Mouse (Mus musculus) liver, postnatal 0 days (tissue): Measurements from ENCODE around the gene Rnf144b. TPM values are rescaled to one million over a fixed set of nuclear protein-coding genes. Genes with fewer than 3 reads are reported as not detected.

Source experiments
- ATAC-seq: fragments of 200-750 bp; cut with Nextera tagmentation; 2 replicates; pipeline ENCODE4 v1.8.0; 2017; ENCODE audit warnings: mild to moderate bottlenecking, moderate library complexity
- DNase-seq: peaks from one replicate; pipeline ENCODE4 v3.0.0-alpha.2; 2016
- H3K27ac ChIP-seq: fragments of 300-500 bp; sonication (generic); 2 replicates; pipeline ENCODE4 v1.5.1; 2014; ENCODE audit warnings: antibody characterized with exemption, moderate library complexity, mild to moderate bottlenecking, low read depth
- H3K27me3 ChIP-seq: fragments of 300-500 bp; sonication (generic); 2 replicates; pipeline ENCODE4 v1.6.1; 2014; ENCODE audit warnings: low read length, control low read depth, mixed read lengths; ENCODE audit not compliant: insufficient read depth
- H3K36me3 ChIP-seq: fragments of 300-500 bp; sonication (generic); replicated peaks from 2 replicates; pipeline ENCODE4 v1.6.1; 2014; ENCODE audit warnings: mild to moderate bottlenecking, control low read depth, low read length, moderate library complexity, mixed read lengths; ENCODE audit not compliant: insufficient read depth
- H3K4me1 ChIP-seq: fragments of 300-500 bp; sonication (generic); 2 replicates; pipeline ENCODE4 v1.6.1; 2014; ENCODE audit warnings: antibody characterized with exemption, mild to moderate bottlenecking, control low read depth; ENCODE audit not compliant: insufficient read depth
- H3K4me2 ChIP-seq: fragments of 300-500 bp; sonication (generic); 2 replicates; pipeline ENCODE4 v1.6.1; 2014; ENCODE audit warnings: low read depth, mild to moderate bottlenecking, low read length, moderate library complexity, mixed read lengths
- H3K4me3 ChIP-seq: fragments of 300-500 bp; sonication (generic); 2 replicates; pipeline ENCODE4 v1.5.1; 2014; ENCODE audit warnings: low read depth, low read length
- H3K9ac ChIP-seq: fragments of 300-500 bp; sonication (generic); replicated peaks from 2 replicates; pipeline ENCODE4 v1.6.1; 2014; ENCODE audit warnings: mild to moderate bottlenecking, moderate library complexity
- H3K9me3 ChIP-seq: fragments of 300-500 bp; sonication (generic); 2 replicates; pipeline ENCODE4 v1.6.1; 2016; ENCODE audit warnings: mild to moderate bottlenecking, control low read depth, low read length, mixed read lengths
- CTCF ChIP-seq: sonication (generic); IDR thresholded peaks from 2 replicates; pipeline ENCODE4 v1.5.1; 2016; ENCODE audit warnings: antibody characterized with exemption, low read depth
- EP300 ChIP-seq: IDR thresholded peaks from 2 replicates; pipeline ENCODE4 v1.6.1; 2016; ENCODE audit warnings: antibody characterized with exemption, low read depth, mild to moderate bottlenecking
- WGBS: fragments of 180-500 bp; shearing (Covaris S2); extraction: QIAGEN DNeasy Blood & Tissue Kit; methylation state at CpG from one replicate; pipeline ENCODE4 v1.1.7; 2014; ENCODE audit not compliant: insufficient replicate concordance; 5-methylcytosine and 5-hydroxymethylcytosine counted together
- polyA plus RNA-seq: library from polyadenylated mRNA; unstranded; fragments of >200 nt; fragmentation: Nextera tagmentation; extraction: Ambion mirVana; gene quantifications from 2 replicates; pipeline ENCODE4 v1.2.1, GENCODE M21; 2015

Rnf144b gene
- 4.3 and 6.3 TPM in 2 replicates for polyA plus RNA-seq

DNA sequence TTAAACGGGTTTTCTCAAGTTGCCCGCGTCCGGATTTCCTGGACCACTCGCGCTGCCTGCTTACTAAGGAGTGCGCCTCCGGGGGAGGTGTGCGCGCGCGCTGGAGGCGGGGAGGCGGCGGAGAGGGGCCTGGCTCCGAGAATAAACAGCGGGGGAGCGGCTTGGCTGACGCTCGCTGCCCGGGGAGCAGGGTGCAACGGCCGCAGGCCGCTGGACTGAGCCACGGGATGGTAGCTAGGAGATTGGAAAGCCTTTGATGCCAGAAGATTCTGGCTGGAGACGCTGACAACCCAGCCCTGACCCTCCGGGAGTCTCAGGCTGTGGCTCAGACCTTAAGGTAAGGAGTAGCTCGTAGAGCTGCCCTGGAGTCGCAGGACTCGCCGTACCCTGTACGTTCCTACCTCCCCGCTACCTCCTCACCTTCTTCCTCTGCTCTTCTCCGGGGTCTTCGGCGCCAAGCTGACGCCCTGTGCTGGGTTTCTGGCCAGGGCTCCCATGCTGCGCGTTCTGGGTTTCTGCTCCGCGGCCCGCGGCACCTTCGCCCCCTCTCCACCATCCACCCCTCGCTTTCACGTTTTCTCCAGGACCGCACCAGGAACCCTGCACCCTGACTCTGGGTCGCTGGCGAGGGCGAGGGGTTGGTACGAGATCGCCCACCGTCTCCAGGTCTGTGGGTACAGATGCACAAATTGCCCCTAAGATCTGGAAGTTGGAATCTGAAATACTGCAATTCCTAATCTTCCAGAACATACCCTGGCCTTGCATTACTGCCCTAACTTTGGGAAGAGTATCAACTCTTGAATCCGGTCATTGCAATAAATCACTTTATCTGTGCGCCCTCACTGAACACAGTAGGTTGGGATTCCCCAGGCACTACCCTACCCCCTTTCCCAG is at the start of gene Rnf144b:
TSS of gene Rnf144b (plus strand) at position 120 of the 894 bp plus-strand sequence.
- peak; percentile 68 for DNase-seq
- Histone ChIP-seq H3K4me1 (peaks cover 5% of the 10 kb centered on the region), H3K27ac (peak within 1 kb of the TSS; percentile 65), H3K9me3 (no peaks in the 10 kb centered on the region), H3K9ac (peak within 1 kb of the TSS; percentile 66), H3K4me3 (peak within 1 kb of the TSS; percentile 44), H3K36me3 (no peaks in the 10 kb centered on the region), H3K27me3 (peaks cover 25% of the 10 kb centered on the region), H3K4me2 (peak within 1 kb of the TSS; percentile 84)
- TF ChIP-seq EP300 (no peak), CTCF (no peak)
- 2% methylated on average over 55 of the region's 55 CpGs for WGBS
- ATAC-seq = peak; percentile 68

DNA sequence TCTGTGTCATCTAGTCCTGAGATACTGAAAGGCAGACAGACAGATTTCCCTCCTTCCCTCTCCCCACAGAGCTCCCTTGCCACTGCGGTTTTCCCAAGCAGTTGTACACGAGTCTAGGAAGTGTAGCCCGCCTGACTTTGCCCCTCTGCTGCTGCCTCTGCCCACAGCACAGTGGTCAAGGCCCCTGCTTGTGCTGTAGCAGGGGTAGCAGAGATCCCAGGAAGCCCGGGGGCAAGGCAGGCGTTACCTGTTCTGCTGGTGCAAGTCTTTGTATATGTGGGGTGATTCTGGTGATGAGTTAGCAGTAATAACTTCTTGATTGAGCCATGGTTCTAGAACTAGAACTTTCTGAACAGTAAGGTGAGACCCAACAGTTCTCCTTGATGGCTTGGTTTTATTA is 46.3 kb upstream of the Rnf144b start:
- no peak overlapping the region for H3K4me2 ChIP-seq
- no peak for DNase-seq
- H3K4me3 ChIP-seq = no peak overlapping the region
- H3K36me3 ChIP-seq = peaks cover 13% of the 10 kb centered on the region
- no peak overlapping the region for H3K9ac ChIP-seq
- H3K27ac ChIP-seq = no peak overlapping the region
- H3K27me3 ChIP-seq = no peaks in the 10 kb centered on the region
- H3K4me1 ChIP-seq = peaks cover 8% of the 10 kb centered on the region; the same call in 1 of the 2 replicates
- TF ChIP-seq EP300 = no peak
- no peak for TF ChIP-seq CTCF
- no peaks in the 10 kb centered on the region for H3K9me3 ChIP-seq
- 69% methylated on average over 5 of the region's 5 CpGs for WGBS
- ATAC-seq = no peak

DNA sequence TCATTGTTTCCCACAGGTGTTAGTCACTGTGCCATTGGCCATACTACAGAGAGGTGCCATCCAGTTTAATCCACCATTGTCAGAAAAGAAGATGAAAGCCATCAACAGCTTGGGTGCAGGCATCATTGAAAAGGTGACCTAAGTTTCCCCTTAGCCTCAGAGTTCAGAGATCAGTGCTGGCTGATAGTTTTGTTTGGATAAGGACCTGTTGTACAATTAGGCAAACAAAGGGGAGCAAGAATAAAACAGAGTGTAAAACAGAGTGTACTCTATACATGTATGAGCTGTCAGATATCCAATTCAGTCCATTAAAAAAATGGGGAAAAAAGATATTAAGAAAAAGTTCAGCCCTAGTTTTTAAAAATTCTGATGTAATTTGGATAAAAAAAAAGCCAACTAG is 45.1 kb upstream of the Rnf144b start:
- Histone ChIP-seq H3K4me1 (peaks cover 8% of the 10 kb centered on the region; the same call in 1 of the 2 replicates), H3K27ac (peak overlapping the region; percentile 89), H3K9ac (no peak overlapping the region), H3K9me3 (no peaks in the 10 kb centered on the region), H3K36me3 (peaks cover 18% of the 10 kb centered on the region), H3K4me3 (no peak overlapping the region), H3K4me2 (no peak overlapping the region), H3K27me3 (no peaks in the 10 kb centered on the region)
- ATAC-seq = peak; percentile 94
- no peak for TF ChIP-seq EP300
- no peak for TF ChIP-seq CTCF
- no peak for DNase-seq

DNA sequence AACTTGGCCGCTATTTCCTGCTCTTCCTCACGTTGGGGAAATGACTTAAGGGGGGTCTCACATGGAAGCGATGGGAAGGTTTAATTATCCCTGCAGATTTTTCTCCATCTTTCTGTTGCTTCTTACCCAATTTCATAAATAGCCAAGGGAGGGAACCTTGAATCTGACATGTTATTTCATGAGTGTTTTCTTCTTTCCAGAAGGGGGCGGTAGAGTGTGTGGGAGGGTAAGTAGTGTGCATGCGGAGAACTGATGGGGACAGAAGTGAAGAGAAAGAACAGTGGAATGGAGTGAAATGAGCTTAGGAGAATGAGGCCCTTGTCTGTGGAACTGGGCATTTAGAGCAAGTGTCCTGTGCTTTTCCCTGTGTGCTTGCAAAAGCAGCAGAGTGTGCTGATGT is 43.7 kb upstream of the Rnf144b start:
- no peak overlapping the region for H3K27ac ChIP-seq
- no peak overlapping the region for H3K9ac ChIP-seq
- peaks cover 21% of the 10 kb centered on the region for H3K36me3 ChIP-seq
- WGBS = 74% methylated on average over 5 of the region's 5 CpGs
- peaks cover 8% of the 10 kb centered on the region; the same call in 1 of the 2 replicates for H3K4me1 ChIP-seq
- peak; percentile 62 for TF ChIP-seq CTCF
- TF ChIP-seq EP300 = no peak
- no peaks in the 10 kb centered on the region for H3K9me3 ChIP-seq
- H3K4me3 ChIP-seq = no peak overlapping the region
- ATAC-seq (no peak), DNase-seq (no peak)
- H3K27me3 ChIP-seq = no peaks in the 10 kb centered on the region
- H3K4me2 ChIP-seq = no peak overlapping the region

DNA sequence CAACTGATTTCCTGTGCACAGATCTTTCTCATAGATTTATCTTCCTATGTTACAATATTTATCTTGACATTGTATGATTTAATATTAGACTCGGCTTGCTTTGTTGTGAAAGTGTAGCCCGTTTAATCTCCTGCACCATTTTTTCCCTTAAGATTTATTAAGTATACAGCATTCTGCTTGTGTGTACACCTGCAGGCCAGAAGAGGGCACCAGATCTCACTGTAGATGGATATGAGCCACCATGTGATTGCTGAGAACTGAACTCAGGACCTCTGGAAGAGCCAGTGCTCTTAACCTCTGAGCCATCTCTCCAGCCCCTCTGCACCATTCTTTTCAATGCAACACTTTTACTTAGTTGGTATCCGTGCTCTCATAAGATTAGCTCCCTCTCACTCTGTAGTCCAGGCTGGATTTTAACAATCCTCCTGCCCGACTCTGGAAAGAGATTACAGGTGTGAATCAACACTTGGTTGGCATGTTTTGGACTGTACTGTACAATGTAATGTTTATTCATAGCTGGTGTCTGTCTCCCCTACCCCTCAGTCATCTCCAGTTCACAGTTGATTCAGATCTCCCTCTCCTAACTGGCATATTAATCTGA is 41.5 kb upstream of the Rnf144b start:
- H3K4me2 ChIP-seq = no peak overlapping the region
- peaks cover 33% of the 10 kb centered on the region for H3K36me3 ChIP-seq
- 87% methylated on average over 4 of the region's 4 CpGs for WGBS
- H3K27me3 ChIP-seq = no peaks in the 10 kb centered on the region
- no peak overlapping the region for H3K4me3 ChIP-seq
- no peak overlapping the region for H3K27ac ChIP-seq
- H3K4me1 ChIP-seq = peaks cover 8% of the 10 kb centered on the region; the same call in 1 of the 2 replicates
- DNase-seq (no peak), ATAC-seq (no peak)
- no peaks in the 10 kb centered on the region for H3K9me3 ChIP-seq
- TF ChIP-seq EP300 (no peak), CTCF (peak; percentile 75)
- no peak overlapping the region for H3K9ac ChIP-seq

DNA sequence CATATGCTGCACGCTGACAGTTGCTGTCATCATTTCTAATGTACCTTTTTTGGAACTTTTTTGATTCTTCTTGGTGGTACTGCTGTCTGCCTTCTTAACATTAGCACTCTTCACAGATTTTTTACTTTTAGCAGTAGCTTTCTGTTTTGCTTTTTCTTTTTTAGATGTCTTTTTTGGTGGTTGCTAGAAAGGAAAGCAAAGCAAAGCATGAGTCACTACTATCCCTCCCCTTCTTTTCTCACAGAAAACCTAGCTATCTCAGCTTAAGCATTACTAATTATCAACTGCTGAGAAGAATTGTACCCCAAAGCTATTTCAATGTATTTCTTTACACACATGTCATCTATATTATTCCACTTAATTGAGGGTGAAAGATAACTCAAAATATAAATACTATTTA is 34.0 kb upstream of the Rnf144b start:
- ATAC-seq = no peak
- no peak overlapping the region for H3K4me2 ChIP-seq
- peaks cover 81% of the 10 kb centered on the region for H3K36me3 ChIP-seq
- no peak overlapping the region for H3K4me3 ChIP-seq
- no peak overlapping the region for H3K9ac ChIP-seq
- TF ChIP-seq EP300 = no peak
- no peak for TF ChIP-seq CTCF
- H3K4me1 ChIP-seq = no peaks in the 10 kb centered on the region
- no peak overlapping the region for H3K27ac ChIP-seq
- H3K9me3 ChIP-seq = no peaks in the 10 kb centered on the region
- DNase-seq = no peak
- WGBS = 81% methylated on average over 1 of the region's 1 CpGs
- H3K27me3 ChIP-seq = no peaks in the 10 kb centered on the region
